Mouse (Mus musculus) testis, postnatal 14 days (tissue): ENCODE data around the gene St8sia1.
"Not testable (repeated sequence)": the region's sequence is repeated elsewhere in the genome, so short reads cannot be mapped to it uniquely, and the experiment has no call there.

Source experiments
- DNase-seq: peaks from one replicate; pipeline ENCODE4 v3.0.0; 2021; ENCODE audit warnings: low spot score

The St8sia1 gene

DNA sequence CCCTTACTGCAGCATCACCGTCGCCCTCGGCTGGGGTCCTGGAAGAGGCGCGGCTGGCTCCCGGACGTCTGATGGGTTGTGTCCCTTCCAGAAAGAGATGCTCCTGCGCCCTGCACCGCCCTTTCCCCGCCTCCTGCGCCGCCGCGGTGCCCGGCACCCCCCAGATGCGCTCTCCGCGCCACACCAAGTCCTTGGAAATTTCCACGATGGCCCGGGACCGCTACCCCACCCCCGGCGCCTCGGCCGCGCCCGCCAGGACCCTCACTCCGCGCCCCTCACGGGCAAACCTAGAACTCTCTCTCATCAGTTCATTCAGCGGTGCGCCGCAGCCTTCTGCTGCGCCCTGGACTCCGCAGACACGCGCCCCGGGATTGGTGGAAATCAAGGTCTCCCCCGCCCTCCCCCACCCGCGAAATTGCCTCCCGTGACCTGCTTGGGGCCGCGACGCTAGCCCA lies at the start of gene St8sia1:
Gene St8sia1 (minus strand): TSS at position 377 of the 455 bp plus-strand sequence.
- DNase-seq = no peak

DNA sequence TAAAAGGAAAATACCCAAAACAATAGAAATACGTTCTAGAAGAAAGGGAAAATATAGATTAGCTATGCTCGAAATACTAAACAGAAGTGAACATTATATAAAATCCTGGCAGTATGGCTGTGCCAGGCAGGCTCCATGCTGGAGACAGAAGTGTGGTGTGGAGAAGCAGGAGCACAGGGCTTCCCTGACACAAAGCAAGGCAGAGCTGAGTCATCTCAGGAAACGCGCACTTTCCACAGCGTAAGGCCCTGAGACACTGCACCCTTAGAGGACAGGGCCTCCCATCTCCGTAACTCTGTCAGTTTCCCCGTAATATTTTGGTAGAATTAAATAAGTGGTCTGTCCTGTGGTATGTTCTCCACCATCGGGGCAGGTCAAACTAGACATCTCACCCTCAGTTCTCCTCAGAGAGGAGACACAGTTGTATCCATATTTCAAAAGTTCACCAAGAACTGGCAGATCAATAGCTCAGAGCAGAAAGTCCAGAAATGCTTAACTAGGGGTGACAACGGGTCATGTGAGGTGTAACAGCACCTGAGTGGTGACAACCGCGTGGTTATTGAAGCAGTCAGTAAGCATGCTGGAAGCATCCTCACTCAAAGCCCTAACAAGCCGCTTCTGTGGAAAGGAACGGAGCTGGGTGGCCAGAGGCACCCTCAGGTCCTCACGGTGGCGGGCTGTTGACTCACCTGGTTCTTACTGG lies 48.4 kb upstream of the St8sia1 start:
- DNase-seq = no peak

DNA sequence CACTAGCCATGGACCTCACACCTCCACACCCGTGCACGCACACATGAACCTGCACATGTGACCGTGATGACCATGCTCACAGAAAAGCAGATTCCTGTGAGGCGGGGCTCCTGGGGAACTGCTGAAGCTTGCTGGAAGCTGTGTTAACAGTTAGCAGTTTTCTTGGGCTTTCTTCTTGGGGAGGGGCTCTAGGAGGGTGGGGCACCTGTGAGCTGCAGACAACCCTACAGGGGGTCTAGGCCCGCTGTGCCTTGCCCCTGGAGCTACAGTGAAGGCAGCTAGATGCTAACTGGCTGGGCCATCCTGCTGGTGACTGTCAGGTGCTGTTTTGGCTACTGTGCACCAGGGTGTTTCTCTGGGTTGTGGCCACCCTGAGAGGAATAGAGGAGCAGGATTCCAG lies 44.6 kb upstream of the St8sia1 start:
- no peak for DNase-seq

DNA sequence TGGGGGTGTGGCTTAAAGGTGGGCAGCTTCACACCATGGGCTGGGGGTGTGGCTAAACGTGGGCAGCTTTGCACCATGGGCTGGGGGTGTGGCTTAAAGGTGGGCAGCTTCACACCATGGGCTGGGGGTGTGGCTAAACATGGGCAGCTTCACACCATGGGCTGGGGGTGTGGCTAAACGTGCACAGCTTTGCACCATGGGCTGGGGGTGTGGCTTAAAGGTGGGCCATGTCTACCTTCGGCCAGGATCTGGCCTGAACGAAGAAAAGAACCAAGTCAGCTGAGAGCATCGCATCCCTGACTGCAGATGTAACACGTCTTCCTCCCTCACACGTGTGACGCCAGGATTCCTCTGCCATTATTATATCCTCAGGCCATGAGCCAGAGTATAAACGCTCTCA lies 41.0 kb upstream of the St8sia1 start:
- DNase-seq = not testable (repeated sequence)

DNA sequence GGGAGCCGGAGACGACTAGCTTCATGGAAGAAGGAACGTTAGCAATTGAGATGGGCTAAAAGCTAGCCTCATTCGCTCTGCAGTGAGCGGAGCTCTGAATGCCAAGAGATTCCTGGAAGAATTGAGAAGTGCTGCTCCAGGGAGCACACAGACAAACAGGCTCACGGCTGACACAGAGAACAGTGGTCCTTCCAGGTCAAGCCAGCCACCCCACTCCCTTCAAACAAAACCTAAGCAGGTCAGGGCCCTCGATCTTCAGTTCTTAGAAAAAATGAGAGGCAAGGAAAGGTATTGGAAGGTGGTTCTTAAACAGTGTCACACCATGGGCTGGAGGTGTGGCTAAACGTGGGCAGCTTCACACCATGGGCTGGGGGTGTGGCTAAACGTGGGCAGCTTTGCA lies 40.5 kb upstream of the St8sia1 start:
- no peak for DNase-seq

DNA sequence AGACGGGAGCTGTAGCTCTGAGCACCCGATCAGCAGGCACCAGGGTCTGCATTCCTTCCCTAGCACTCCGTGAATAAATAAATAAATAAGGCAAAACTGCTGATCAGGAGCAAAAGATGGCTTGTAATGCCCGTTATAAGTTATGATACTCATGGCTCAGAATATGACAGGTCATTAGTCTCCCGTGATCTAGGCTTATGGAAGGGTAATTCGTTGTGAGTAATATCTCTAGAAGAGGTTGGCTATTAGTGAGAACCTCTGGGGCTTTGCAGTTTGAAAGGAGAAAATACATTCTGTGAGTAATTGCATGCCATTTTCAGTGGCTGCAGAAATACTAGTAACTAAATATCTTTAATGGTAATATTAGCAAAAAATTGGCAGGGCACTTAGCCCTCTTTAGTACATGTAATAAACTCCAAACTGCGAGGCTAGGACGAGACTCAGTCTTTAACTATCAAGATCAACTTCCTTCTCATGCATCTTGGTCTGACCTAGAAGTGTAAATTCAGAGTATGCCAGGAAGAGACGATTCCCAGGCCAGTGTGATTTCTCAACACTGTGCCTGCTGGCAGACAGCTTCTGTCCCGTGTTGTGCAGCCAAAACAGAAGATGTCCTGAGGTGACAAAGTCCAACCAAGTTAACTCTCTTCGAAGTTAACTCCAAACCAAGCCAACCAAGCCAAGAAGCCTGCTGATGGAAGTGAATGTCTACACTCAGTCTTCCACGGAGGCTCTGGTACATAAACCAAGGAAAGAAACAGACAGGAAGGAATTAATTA lies 34.2 kb upstream of the St8sia1 start:
- no peak for DNase-seq

DNA sequence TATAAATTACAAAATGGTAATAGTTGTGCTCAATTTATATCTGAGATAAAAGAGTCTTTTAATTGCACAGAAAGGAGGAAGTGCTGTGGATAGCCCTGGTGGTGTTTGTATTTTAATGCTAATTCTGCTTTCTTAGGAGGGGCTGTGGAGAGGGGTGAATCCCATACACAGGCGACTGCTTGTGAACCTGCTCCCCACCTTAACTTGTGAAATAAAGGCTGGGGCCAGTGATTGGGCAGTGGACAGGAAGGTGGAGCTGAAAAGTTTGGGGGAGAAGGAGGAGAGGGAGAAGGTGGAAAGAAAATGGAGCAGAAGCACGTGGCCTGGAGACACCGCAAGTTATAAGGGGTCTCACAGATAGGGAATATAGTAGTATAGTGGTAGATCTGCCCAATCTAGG lies 32.6 kb upstream of the St8sia1 start:
- DNase-seq = no peak

DNA sequence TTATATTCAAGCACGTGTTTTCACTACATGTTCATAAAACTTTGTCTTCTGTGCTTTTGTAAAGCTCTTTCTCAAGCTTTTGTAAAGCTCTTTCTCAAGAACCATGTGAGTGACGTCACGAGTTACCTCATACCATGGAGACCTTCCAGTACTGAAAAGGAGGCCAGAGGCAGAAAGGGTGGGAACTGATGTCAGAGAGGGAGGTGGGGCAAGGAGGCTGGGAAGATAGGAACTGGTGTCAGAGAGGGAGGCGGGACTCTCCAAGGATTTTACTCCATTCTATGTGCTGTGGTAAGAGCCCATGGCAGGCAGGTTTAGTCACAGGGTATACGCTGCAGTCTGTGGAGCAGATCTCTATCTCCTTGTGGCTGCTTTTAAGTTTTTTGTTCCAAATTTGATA lies 31.3 kb upstream of the St8sia1 start:
- DNase-seq = no peak

DNA sequence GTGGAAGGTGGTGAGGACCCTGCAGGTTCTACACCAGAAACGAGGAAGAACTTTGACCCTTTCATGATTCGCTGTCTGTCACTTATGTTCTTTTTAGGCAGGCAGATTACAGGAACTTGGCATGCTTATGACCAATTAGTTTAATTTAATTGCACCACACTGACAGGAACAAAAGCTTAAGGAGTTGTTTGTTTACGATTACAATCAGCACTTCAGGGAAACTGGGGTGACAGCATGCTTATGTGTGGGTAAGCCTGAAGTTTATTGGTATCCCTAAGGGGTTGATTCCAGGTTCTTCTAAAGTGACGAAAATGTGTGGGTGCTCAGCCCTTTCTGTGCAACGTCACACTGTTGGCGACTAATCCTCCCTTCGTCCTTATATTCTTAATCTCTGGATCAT lies 30.6 kb upstream of the St8sia1 start:
- DNase-seq = no peak

DNA sequence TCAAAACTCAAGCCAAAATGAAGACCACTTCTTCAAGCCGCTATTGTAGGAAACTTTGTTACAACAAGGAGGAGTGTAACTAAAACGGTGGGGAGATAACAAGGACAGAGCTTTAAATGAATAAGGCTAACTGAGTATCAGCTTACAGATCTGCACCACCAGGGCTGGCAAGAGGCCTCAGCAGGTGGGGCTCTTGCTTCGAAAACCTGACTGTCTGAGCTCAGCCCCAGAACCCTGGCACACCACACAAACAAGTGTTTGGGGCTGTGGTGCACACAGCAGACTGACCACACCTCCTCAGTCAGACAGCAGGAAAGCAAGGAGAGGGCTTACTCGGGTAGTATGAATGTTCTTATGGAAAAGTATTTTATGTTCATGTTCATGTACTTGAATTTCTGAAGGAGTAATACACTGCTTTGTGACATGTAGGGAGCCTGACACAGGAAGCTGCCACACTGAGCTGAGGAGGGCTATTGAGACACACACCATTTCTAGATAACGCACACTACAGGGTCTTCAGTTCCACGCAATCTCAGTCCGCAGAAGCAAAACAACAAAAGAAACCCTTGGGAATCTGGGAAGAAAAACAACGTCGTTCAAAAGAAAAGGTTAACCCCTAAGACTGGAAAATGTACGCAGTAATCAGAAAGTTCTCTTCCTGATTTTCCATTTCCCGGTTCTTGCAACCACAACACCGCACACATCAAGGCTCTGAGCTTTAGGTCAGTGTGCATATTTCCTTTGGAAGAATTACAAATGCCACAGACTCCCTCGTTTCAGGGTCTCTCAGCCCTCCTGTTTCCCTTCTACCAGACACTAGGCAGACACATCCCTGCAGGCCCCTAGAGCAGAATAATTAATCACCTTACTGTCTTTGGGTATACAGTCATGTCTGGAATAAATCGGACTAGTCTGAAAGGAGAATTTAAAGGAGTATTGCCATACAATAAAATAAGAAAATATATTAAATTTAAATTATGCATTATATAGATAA lies 29.8 kb upstream of the St8sia1 start:
- no peak for DNase-seq

DNA sequence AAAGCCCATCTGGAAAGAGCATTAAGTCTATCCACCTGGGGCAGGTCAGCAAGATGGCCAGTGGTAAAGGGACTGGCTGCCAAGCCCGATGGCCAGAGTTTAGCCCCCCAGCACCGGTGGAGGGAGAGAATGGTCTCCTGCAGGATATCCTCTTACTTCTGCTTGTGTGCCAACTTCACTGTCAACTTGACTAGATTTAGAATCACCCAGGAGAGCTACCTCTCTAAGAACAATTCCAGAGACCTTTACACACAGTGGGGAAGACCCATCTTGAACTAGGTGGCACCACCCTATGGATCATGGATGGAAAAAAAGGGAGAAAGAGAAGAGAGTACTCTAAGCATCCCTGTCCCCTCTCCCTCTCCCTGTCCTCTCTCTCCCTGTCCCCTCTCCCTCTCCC lies 28.7 kb upstream of the St8sia1 start:
- DNase-seq = no peak

DNA sequence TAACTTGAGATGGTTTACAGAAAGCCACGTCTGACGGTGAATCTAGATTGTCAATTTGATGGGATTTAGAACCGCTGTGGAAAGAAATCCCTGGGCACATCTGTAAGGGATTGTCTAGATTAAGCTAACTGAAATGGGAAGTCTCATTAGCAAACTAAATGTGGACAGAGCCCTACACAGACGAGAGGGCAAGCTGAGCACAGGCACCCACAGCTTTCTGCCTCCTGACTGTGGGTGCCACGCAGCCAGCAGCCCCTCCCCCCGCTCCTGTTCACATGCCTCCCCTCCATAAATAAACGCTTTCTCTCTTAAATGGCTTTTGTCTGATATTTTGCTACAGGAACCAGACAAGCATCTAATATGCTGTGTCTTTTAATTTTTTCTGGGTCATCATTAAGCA lies 27.8 kb upstream of the St8sia1 start:
- no peak for DNase-seq

DNA sequence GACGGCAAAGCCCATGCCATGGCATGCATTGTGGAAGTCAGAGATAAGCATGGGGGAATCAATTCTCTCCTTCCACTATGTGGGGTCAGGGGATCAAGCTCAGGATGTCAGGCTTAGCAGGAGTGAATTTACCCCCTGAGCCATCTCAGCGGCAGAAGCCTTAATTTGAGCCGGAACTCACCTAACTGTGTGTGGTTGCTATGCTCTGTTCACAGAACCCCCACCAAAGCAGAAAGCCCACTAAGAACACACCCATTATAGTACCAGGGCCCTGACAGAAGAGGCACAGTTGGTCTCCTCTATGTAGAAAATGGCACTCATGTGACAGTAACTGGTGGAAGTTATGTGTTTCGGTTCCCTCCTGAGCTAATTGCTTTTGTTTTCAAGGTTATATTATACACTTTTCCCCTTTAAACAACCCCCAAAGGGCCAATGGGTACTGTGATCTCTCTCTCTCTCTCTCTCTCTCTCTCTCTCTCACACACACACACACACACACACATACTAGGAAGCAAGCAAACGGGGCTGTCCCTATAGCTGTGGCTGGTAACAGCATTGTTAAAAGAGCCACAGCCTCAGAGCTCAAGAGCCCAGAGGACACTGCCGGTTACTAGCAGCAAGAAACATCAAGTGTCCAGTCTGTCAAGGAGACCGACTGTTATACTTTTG lies 27.3 kb upstream of the St8sia1 start:
- DNase-seq = no peak

DNA sequence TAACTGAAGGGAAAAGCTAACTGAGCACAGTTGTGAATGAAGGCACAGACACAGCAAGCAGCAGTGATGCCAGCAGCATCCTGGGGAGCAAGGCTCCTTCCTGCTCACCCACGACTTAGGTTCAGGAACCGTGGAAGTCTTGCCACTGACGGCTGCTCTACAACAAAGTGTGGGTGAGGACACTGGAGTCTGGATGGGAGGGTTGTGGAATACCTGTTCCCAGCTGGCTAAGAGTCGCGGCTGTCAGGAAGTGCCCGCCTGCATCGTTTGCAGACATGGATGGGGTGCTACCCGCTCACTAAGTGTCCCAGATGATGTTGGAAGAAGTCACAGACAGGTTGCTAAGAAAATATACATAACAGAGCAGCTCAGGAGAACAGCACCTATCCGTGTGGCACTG lies 26.3 kb upstream of the St8sia1 start:
- DNase-seq = no peak

DNA sequence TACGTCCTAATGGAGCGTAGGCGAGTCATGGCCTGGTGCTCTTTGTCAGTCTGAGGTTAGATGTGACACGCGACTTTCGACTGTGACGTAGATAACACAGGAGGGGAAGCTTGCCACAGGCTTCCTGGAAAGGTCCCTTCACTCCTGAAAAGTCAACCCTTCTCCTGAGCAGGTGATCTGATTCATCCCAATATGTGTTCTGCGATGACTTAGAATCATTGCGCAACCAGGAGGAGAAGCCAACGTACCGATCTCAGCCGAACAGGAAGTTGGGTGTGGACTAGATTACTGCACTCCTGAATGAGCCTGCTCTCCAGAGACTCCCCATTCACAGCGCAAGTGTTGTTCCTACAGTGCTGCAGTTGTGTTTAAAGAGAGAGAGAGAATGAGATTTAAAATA lies 25.2 kb upstream of the St8sia1 start:
- no peak for DNase-seq

DNA sequence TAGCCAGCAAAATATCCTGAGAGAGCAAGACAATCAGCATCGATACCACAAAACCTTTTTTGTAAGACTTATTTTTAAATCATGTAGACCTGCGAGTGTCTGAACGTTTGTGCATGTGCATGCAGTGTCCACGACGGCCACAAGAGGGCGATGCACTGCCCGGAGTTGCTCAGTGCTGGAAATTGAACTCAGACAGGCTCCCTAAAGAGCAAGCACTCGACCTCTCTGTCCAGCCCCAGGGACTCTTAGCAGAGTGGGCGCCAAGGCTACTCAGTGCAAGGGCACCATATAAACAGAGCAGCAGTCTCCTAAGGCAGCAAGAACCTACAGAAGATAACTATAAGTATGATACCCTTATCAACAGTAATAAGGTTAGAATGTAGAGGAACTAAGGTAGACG lies 24.5 kb upstream of the St8sia1 start:
- DNase-seq = peak; percentile 37

DNA sequence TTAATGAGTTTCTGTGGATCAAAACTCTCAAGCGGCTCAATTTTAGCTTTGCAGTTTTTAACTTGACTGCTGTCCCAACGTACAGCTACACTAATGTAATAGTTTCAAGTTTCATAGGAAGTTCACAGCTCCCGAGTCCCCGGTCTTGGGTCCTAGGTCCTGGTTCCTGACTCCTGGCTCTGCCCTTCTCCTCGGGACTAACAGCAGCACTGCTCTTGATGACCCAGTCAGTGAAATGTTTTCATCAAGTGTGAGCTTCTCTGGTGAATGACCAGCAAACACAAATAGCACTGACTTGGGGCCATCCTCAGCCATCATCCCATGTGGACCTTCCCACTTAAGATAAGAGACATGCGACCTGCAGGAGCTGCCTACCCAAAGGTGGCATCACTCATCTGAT lies 24.0 kb upstream of the St8sia1 start:
- no peak for DNase-seq

DNA sequence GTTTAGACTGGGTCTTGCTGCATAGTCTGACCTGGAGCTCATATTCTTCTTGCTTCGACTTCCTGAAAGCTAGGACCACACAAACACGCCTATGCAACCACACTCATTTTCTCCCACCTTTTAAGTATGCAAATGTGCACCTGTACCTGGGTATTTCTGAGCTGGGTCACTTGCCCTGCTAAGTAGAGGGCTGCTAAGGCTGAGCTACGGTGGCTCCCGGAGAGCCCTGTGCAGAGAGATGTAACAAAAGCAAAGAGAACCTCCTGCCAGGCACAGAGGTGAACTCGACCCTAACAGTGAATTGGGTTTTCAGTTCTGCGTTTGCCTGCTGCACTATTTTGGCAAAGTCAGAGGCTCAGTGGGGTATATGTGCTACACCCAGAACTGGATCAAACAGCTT lies 23.4 kb upstream of the St8sia1 start:
- DNase-seq = no peak

DNA sequence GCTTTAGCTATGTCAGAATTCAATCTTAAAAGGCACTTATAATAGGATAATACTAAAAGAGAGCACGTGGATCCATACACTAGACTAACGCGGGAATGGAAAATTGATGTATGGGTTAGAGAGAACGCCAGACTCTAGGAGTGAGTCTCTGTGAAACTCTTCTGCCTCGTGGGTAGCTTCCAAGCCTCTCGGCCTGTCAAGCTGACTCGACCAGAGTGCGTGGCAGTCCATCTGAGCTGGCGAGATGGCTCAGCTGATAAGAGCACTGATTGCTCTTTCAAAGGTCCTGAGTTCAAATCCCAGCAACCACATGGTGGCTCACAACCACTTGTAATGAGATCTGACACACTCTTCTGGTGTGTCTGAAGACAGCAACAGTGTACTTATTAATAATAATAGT lies 22.5 kb upstream of the St8sia1 start:
- not testable (repeated sequence) for DNase-seq

DNA sequence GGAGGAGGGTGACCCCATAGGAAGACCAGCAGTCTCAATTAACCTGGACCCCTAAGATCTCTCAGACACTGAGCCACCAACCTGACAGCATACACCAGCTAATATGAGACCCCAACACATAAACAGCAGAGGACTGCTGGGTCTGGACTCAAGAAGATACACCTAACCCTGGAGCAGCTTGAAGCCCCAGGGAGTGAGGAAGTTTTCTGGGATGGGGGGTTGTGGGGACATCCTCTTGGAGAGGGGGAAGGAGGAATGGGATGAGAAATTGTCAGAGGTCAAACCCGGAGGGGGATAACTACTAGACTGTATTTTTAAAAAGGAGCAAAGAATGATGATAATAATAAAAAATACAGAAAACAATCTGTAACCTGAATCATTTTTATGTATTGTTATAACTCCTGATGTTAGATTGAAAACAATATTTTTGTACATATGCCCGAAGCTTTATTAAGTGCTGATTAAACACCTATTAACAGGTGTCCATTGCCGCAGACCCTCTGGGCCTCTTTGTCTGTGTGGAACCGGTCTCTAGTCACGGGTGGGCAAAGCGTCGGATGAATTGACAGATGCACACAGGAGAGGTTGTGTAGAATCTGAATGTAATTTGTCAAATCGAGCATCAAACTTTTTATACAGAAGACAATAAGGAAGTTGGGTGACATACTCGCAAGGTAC lies 21.4 kb upstream of the St8sia1 start:
- not testable (repeated sequence) for DNase-seq
